Mouse (Mus musculus) cortical plate, adult 2 months (tissue): ENCODE results near the gene Olfr685.

Source experiments
- CTCF ChIP-seq: fragments of 200-500 bp; IDR thresholded peaks from 2 replicates; pipeline ENCODE4 v1.5.1; 2011; ENCODE audit warnings: mild to moderate bottlenecking, control low read depth, low read length; ENCODE audit not compliant: insufficient read depth; ENCODE audit errors: extremely low read depth
- POLR2A ChIP-seq: fragments of 200-500 bp; IDR thresholded peaks from 2 replicates; pipeline ENCODE4 v1.6.1; 2011; ENCODE audit warnings: mild to moderate bottlenecking, low read length, control low read depth; ENCODE audit not compliant: insufficient read depth; ENCODE audit errors: extremely low read depth

DNA sequence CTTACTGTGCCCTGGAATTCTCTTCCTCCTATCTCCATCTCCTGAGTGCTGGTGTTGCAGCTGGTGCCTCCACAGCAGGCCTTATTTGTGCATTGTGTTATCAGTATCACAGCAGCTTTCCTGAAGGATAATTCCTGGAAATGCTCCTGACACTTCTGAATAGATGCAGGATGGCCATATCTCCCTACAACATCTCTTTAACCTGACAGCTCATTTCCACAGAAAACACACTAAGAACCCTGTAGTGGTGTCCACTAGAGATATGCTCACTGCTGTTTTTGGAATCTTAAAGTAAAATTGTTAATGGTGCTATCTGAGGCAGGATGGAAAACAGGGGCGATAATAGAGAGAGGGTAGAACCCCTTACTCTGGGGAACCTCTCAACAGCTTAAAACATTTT is 42.3 kb upstream of the Olfr685 start:
- no peak for TF ChIP-seq CTCF
- TF ChIP-seq POLR2A, result no peak
